Mouse (Mus musculus) A20 (cell line): ENCODE data around the gene Cog6.

Experiments used
- DNase-seq: peaks from one replicate; pipeline ENCODE4 v3.0.0-alpha.2; 2011; ENCODE audit warnings: low read depth, low spot score

Gene Cog6

GRCm38 (mm10) chr3:52962391-52962790 is 54.6 kb downstream of the Cog6 start:
- DNase-seq, result no peak

DNA sequence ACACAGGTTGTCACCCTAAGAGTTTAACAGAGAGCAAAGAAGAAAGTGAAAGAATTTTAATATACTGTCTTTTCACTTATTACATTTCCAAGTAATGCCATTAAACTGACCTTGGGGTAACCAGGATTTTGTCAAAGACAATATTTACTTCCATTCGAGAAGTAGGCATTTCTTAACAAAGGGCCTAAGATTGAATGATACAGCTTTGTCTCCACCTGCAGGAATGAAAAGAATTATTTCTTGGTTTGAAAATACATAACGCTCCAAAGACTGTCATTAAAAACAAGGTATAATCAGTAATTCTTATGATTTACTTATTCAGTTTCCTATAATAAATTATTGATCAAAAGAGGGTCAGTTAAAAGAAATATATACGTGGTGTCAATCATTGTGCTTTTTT is 55.4 kb downstream of the Cog6 start:
- DNase-seq, result no peak

DNA sequence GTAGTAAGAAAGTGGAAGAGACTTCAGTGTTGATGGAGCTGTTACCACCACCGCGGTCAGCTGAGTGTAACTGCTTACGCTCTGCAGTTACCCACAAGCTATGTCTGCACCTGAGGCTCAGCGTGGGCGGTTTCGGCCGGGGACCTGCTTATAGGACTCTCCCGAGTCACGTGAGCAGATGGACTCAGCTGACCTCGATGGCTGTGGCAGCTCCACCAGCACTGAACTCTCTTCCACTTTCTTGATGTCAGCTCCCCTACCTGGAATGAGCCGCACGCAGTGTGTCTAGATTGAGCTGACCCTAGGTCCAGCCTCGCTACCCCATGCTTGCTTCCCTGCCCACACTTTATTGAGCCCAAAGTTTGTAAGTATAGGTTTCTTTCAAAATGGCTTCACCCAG is 56.1 kb downstream of the Cog6 start:
- DNase-seq, result peak; percentile 5

- DNase-seq, result no peak
These were observed 58.5 kb downstream of the Cog6 start for GRCm38 (mm10) chr3:52958444-52959120.

- no peak for DNase-seq
These were observed 59.2 kb downstream of the Cog6 start for GRCm38 (mm10) chr3:52957861-52958260.

- DNase-seq, result no peak
These were observed 60.8 kb downstream of the Cog6 start for GRCm38 (mm10) chr3:52956236-52956635.

DNA sequence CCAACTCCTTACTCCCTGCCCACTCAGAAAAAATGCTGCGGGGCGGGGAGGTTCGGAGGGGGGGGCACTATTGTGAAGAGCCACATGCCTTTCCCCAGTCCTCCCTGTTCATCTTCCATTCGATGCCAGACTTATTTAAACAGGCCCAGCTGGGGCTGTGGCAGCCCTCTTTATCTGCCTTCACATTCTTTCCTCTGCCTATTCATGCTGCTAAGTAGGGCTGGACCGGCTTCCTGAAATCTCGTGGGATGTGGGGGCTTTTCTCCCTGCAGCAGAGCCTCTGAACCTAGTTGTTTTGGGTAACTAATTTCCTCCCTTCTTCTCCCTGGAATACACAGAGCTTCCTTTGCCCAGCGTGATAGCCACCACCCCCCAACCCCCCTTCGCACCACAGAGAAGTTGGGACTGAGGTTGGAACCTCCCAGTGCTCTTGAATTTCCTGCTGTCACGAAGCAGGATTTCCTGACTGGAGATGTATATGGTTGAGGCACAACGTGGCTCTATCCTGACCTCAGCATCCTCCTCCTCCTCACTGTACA is 61.5 kb downstream of the Cog6 start:
- DNase-seq, result no peak

DNA sequence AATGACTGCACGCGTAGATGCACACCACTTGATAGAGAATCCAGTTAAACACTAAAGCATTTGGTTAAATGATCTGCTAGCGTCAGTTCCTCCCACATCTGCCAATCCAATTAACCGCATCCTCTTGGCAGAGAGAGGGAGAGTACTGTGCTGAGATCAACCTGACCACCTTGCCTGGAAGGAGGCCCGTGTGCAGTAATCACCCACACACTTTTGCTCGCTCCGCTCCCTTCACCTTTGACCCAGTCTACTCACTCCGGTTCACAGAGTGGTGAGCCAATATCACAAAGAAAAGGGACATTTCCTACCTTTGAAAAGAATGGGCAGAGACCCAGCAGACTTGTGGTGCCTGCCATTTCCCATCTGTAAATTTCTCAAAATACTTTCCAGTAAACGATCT is 62.4 kb downstream of the Cog6 start:
- no peak for DNase-seq

- no peak for DNase-seq
These were observed 63.2 kb downstream of the Cog6 start for GRCm38 (mm10) chr3:52953831-52954230.

DNA sequence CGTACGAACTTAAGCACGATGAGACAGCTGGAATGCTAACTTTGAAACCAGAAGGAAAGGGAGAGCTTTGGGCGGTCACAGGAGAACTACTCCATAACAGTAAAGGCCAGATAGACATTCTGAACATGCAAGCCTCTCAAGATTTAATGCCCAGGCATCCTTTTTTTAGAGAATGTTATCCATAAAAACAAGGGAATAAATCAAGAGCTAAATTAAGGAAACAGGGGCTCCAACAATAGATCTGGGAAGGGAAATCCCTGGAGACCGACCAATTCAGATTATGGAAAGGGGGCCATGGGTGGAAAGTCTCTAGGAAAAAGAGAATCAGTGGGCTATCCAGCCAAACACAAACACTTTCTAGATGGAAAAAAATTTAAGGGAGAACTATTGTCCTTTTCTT is 68.2 kb downstream of the Cog6 start:
- no peak for DNase-seq

GRCm38 (mm10) chr3:52947444-52947843 is 69.6 kb downstream of the Cog6 start:
- DNase-seq, result no peak

GRCm38 (mm10) chr3:52940832-52941468 is 76.1 kb downstream of the Cog6 start:
- DNase-seq, result no peak

DNA sequence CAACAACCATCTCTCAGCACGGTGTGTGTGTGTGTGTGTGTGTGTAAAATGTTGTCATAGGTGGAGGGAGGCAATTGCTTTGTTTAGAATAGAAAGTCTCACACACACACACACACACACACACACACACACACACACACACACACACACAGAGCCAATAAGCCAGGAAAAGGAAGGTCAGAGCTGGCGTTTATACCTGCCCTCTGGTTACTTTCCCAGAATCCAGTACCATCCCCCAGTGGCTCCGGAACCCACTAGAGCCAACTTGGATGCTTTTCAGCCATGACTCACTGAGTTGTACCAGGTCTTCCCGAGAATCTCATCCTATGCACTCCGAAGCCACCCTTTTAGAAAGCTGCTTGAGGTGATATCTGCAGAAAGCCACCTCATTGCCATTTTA is 78.6 kb downstream of the Cog6 start:
- DNase-seq, result no peak

DNA sequence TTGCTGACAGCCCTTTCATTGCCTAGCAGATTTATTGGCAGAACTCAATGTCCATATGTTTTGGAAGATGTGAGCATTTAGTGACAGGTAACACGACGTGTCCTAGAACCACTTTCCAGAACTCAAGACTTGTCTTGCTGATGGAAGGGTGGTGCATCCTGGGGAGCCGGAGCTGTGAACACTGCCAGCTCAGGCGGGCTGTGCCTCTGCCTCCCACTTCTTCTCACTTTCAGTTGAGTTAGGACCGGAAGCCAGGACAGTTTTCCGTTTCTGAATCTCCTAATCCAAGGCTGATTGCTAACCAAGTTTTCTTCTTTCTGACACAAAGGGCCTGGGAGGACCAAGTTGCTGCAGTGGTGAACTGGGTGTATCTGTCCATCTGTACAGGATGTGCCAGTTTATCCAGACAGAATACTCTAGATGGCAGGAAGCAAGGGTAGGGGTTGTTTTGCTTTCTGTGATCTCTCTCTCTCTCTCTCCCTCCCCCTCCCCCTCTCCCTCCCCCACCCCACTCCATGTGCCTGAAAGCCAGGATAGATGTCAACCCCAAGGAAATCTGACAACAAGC is 79.2 kb downstream of the Cog6 start:
- DNase-seq, result no peak

- DNase-seq, result no peak
These were observed 85.1 kb downstream of the Cog6 start for GRCm38 (mm10) chr3:52931956-52932355.
